Mouse (Mus musculus) embryonic facial prominence, embryonic 11.5 days (tissue): ENCODE measurements at regions not wholly inside any gene's neighbourhood (a gene's known extent, or its start where the extent isn't known, plus 50 kb on each side); places are given as distances from the start of the nearest gene placed in this dataset.
A peak's percentile ranks its signal among the peaks of the same experiment; 100 is the strongest.

Experiments
- ATAC-seq: fragments of 200-750 bp; cut with Nextera tagmentation; replicated peaks from 2 replicates; pipeline ENCODE4 v1.8.0; 2017; ENCODE audit warnings: low read depth; ENCODE audit not compliant: insufficient number of reproducible peaks, low FRiP score, low TSS enrichment
- DNase-seq: peaks from one replicate; pipeline ENCODE4 v3.0.0-alpha.2; 2015; ENCODE audit warnings: low spot score
- H3K27ac ChIP-seq: fragments of 300-500 bp; sonication (generic); replicated peaks from 2 replicates; pipeline ENCODE4 v1.5.1; 2014; ENCODE audit warnings: mild to moderate bottlenecking, low read depth, low read length, control low read depth
- H3K27me3 ChIP-seq: fragments of 300-500 bp; sonication (generic); 2 replicates; pipeline ENCODE4 v1.6.1; 2014; ENCODE audit warnings: mild to moderate bottlenecking, low read length, moderate library complexity, mixed read lengths; ENCODE audit not compliant: control insufficient read depth, insufficient read depth
- H3K36me3 ChIP-seq: fragments of 300-500 bp; sonication (generic); replicated peaks from 2 replicates; pipeline ENCODE4 v1.6.1; 2014; ENCODE audit warnings: low read depth, mild to moderate bottlenecking, low read length, moderate library complexity, mixed read lengths; ENCODE audit not compliant: control insufficient read depth, insufficient read depth
- H3K4me1 ChIP-seq: fragments of 300-500 bp; sonication (generic); 2 replicates; pipeline ENCODE4 v1.6.1; 2014; ENCODE audit warnings: low read length, mixed read lengths; ENCODE audit not compliant: control insufficient read depth, insufficient read depth
- H3K4me2 ChIP-seq: fragments of 300-500 bp; sonication (generic); 2 replicates; pipeline ENCODE4 v1.6.1; 2014; ENCODE audit warnings: low read depth, mild to moderate bottlenecking, control low read depth, low read length, moderate library complexity
- H3K4me3 ChIP-seq: fragments of 300-500 bp; sonication (generic); 2 replicates; pipeline ENCODE4 v1.5.1; 2014; ENCODE audit warnings: low read depth, low read length, control low read depth
- H3K9ac ChIP-seq: fragments of 300-500 bp; sonication (generic); replicated peaks from 2 replicates; pipeline ENCODE4 v1.6.1; 2014; ENCODE audit warnings: mild to moderate bottlenecking, control low read depth, low read length
- H3K9me3 ChIP-seq: fragments of 300-500 bp; sonication (generic); replicated peaks from 2 replicates; pipeline ENCODE4 v1.6.1; 2016; ENCODE audit warnings: mild to moderate bottlenecking, low read length, inconsistent platforms, mixed read lengths; ENCODE audit not compliant: control insufficient read depth
- WGBS: fragments of 180-500 bp; shearing (Covaris S2); extraction: QIAGEN DNeasy Blood & Tissue Kit; methylation state at CpG from one replicate; pipeline ENCODE4 v1.1.7; 2014; 5-methylcytosine and 5-hydroxymethylcytosine counted together

DNA sequence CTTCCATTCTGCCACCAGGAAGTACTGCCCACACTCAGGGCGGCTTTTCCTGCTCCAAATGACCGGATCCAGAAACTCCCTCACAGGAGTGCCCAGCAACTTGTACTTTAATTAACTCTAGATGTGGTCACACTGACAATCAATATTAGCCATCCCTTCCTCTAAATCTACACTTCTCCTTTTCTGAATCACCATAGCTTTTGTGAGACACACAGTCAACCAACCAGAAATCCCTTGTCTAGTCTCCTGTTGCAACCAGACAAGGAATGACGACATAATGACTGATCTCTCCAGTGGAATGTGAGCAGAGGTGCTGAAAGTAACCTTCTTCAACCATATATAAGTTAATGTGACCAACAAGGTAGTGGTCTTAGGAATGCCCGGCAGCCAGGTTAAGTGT, 277.0 kb upstream of the Acvr2a start:
- WGBS: 75% methylated on average over 4 of the region's 4 CpGs
- Histone ChIP-seq H3K36me3 (no peaks in the 10 kb centered on the region), H3K4me2 (no peak overlapping the region), H3K9me3 (no peaks in the 10 kb centered on the region), H3K27me3 (no peaks in the 10 kb centered on the region), H3K4me1 (no peaks in the 10 kb centered on the region), H3K4me3 (no peak overlapping the region), H3K9ac (no peak overlapping the region), H3K27ac (no peak overlapping the region)
- DNase-seq (no peak), ATAC-seq (no peak)

DNA sequence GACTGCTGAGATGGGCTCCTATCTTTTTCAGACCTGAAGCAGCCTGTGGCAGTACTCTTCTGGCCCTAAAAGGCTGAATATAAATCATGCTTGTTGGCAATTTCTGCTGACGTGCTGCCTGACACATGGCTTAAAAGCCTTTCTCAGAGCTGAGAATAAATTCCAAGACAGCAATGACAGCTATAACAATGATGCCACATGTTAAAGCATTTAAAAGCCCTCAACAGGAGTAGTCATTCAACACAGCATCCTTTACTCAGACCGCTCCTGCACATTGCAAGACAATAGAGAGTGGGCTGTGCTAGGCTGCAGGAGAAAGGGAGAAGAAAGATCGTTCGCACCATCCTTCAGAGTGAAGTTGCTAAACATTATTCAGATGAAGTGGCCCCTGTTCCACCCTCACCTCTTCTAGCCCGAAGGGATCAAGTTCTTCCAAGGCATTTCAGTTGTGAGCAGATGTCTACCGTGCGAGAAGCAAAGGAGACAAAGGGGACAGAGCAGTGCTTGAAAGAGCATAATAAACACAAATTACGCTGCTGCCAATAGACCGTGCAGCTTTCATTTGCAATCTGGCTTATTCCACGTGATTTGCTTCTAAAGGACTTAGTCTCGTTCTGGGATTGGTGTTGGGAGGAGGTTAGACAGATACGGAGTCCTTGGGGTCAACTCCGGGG, 275.1 kb upstream of the Acvr2a start:
- Histone ChIP-seq H3K4me3 (no peak overlapping the region), H3K4me1 (no peaks in the 10 kb centered on the region), H3K9ac (no peak overlapping the region), H3K9me3 (no peaks in the 10 kb centered on the region), H3K4me2 (no peak overlapping the region), H3K27ac (no peak overlapping the region), H3K27me3 (no peaks in the 10 kb centered on the region), H3K36me3 (no peaks in the 10 kb centered on the region)
- WGBS: 35% methylated on average over 13 of the region's 13 CpGs
- peak; percentile 48 for DNase-seq
- peak; percentile 92 for ATAC-seq

DNA sequence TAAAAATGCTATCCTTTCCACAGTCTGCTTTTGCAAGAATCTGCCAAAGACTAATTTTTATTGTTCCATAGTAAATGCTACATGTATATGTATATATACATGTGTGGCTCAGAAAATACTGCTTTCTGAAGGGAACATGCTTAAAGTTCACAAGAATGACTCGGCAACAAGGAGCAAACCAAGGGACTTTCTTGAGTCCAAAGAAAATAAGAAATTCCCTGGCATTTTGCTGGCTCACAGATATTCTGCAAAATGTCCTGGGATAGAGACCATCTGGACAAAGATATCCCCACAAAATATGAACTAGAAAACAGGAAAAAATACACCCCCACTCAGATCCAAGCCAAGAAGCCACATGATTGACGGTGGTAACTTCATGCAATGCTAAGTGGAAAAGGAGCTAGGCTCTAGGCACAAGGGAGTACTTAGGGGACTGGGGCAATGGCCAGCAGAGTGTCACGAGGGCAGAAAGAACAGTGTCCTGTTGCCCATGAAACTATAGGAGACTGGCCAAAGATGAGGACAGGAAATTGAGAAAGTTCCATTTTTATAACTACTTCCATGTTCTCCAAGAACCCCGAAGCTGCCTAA, 274.3 kb upstream of the Acvr2a start:
- H3K9me3 ChIP-seq: no peaks in the 10 kb centered on the region
- no peak overlapping the region for H3K4me2 ChIP-seq
- 65% methylated on average over 4 of the region's 4 CpGs for WGBS
- H3K36me3 ChIP-seq: no peaks in the 10 kb centered on the region
- no peaks in the 10 kb centered on the region for H3K4me1 ChIP-seq
- H3K27ac ChIP-seq: no peak overlapping the region
- no peak overlapping the region for H3K9ac ChIP-seq
- no peak for DNase-seq
- H3K27me3 ChIP-seq: no peaks in the 10 kb centered on the region
- ATAC-seq: no peak
- no peak overlapping the region for H3K4me3 ChIP-seq

DNA sequence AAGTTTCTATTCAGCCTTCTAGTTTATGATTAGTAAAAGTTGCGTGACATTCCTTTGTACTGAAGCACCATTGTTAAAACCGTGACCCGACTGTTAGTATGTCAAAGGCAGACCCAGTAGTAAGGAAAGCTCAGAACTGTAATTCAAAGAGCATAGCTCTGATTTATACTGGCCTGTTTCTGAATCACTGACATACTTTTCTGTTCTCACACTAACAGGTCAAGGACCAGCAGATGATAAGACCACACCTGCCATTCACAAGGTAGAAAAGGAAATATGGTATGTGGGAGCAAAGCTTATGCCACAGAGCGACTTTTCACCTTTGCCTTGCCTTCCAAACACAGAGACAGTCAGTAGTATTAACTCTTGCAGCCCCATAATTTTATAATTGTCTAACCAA, 269.5 kb upstream of the Acvr2a start:
- Histone ChIP-seq H3K27ac (no peak overlapping the region), H3K36me3 (no peaks in the 10 kb centered on the region), H3K4me2 (no peak overlapping the region), H3K9ac (no peak overlapping the region), H3K27me3 (no peaks in the 10 kb centered on the region), H3K9me3 (no peaks in the 10 kb centered on the region), H3K4me3 (no peak overlapping the region), H3K4me1 (no peaks in the 10 kb centered on the region)
- ATAC-seq: no peak
- no peak for DNase-seq
- WGBS: 93% methylated on average over 4 of the region's 4 CpGs

DNA sequence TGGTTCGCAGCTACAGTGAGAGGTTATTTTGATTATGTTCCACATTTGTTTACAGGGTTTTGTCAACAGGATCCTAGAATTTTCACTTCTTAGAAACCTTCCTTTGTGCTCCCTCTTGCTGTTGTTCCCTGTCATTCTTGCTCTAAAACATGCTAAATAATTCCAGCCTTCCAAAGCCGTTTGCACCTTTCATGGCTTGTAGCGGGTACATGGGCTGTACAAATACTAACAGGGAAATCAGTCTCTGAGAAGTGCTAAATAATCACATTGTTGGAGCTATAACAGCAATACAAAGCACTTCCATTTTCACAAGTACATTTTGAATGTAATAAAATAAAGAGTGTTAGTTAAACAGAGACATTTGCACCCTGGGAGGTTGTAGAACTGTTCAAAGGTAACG, 268.8 kb upstream of the Acvr2a start:
- Histone ChIP-seq H3K27me3 (no peaks in the 10 kb centered on the region), H3K27ac (no peak overlapping the region), H3K36me3 (no peaks in the 10 kb centered on the region), H3K4me3 (no peak overlapping the region), H3K4me1 (no peaks in the 10 kb centered on the region), H3K9ac (no peak overlapping the region), H3K4me2 (no peak overlapping the region), H3K9me3 (no peaks in the 10 kb centered on the region)
- DNase-seq (no peak), ATAC-seq (no peak)
- WGBS: 89% methylated on average over 4 of the region's 4 CpGs

DNA sequence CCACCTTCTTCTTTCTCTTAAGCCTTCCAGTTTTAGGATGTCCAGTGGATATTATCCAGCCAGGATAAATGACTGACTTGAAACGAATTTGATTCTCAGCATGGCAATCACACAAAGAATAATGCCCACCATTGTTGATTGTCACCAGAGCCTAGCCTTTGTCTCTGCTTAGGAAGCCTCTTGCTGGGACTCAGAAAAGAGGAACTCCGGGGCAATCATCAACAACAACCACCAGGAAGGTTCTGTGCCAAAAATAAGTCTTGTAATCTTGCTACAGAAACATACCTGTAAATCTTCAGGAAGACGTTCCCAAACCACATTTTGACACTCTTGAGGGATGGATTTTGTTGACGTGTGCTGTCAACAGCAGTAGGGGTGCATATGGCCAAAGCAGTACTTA, 268.2 kb upstream of the Acvr2a start:
- 57% methylated on average over 4 of the region's 4 CpGs for WGBS
- Histone ChIP-seq H3K27me3 (no peaks in the 10 kb centered on the region), H3K9me3 (no peaks in the 10 kb centered on the region), H3K9ac (no peak overlapping the region), H3K4me2 (no peak overlapping the region), H3K4me3 (no peak overlapping the region), H3K36me3 (no peaks in the 10 kb centered on the region), H3K4me1 (no peaks in the 10 kb centered on the region), H3K27ac (no peak overlapping the region)
- ATAC-seq: no peak
- no peak for DNase-seq

DNA sequence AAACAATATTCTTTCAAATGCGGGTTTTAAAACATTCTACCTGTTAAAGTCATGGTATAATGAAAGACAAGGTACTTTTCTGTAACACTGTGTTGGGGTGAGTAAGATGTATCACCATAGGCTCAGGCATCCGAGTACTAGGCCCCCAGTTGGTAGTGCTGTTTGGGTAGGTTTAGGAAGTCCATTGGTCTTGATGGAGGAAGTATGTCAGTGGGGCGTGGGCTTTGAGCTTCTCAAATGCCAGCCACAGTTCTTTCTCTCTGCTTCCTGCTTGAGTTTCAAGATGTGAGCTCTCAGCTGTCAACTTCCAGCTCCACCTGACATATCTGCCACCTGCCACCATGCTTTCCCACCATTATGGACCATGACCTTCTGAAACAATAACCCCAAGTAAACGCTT, 267.7 kb upstream of the Acvr2a start:
- no peak overlapping the region for H3K9ac ChIP-seq
- H3K4me1 ChIP-seq: no peaks in the 10 kb centered on the region
- H3K4me3 ChIP-seq: no peak overlapping the region
- no peak for ATAC-seq
- H3K36me3 ChIP-seq: no peaks in the 10 kb centered on the region
- no peak overlapping the region for H3K4me2 ChIP-seq
- no peaks in the 10 kb centered on the region for H3K9me3 ChIP-seq
- H3K27ac ChIP-seq: no peak overlapping the region
- WGBS: 84% methylated on average over 4 of the region's 4 CpGs
- H3K27me3 ChIP-seq: no peaks in the 10 kb centered on the region
- DNase-seq: no peak

DNA sequence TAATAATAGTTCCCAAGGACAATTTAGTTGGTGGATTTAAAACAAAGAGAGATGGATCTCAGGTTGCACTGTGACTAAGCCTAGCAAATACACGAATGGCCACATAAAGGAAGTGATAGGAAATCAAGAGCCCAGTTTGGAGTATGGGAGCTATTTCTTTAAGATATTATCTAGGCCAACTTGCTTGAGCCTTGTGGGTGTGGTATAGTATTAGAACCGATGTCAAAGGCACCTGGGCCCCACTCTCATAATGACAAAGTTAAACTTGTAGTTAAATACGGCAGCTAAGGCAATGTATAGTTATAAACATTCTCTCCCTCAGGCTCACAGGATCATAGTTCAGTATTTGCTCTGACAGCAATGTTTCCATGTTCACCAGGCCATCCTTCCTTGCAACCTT, 257.3 kb upstream of the Acvr2a start:
- no peak overlapping the region for H3K9ac ChIP-seq
- 64% methylated on average over 3 of the region's 3 CpGs for WGBS
- no peak overlapping the region for H3K4me2 ChIP-seq

More for the DNA sequence above, 257.3 kb upstream of the Acvr2a start:
- Histone ChIP-seq H3K9me3 (no peaks in the 10 kb centered on the region), H3K4me1 (no peaks in the 10 kb centered on the region), H3K27ac (no peak overlapping the region), H3K27me3 (no peaks in the 10 kb centered on the region), H3K36me3 (no peaks in the 10 kb centered on the region), H3K4me3 (no peak overlapping the region)
- no peak for DNase-seq
- ATAC-seq: no peak
